ENCODE assay signal across 21 mouse cellular contexts in genomic region chr7:28775129-28775528, GRCm38 (mm10). TPM values are rescaled to one million over a fixed set of nuclear protein-coding genes. Genes with fewer than 3 reads are reported as not detected.
DNase-seq lines count a peak whose midpoint lies in the region; ATAC-seq lines count a peak whose summit lies in the region.
"Had no signal": no experiment of that assay in that cellular context is flagged by ENCODE, and none has a peak within 500 bp of the region (broad histone marks: within the 10 kb centered on the region; RNA-seq: fewer than 3 reads in every experiment).

No protein-coding gene starts in this region.

- peaks cover 51% of the 10 kb centered on the region for H3K36me3 ChIP-seq in embryonic facial prominence, embryonic 13.5 days
- peaks cover 41% of the 10 kb centered on the region for H3K36me3 ChIP-seq in embryonic facial prominence, embryonic 10.5 days (replicated peaks)
- H3K36me3 ChIP-seq in kidney, embryonic 15.5 days = 0 out of 2 replicates have a peak, but pooled peaks cover 4% of the 10 kb centered on the region
- H3K36me3 ChIP-seq in neural tube, embryonic 14.5 days (ENCODE audit: control insufficient read depth, insufficient read depth, low read length) = peaks cover 4% of the 10 kb centered on the region

- no peak for ATAC-seq in embryonic facial prominence, embryonic 13.5 days (ENCODE audit: insufficient number of reproducible peaks, insufficient read depth, low FRiP score, low TSS enrichment, low read depth)
- ATAC-seq in kidney, embryonic 15.5 days (replicated peaks; ENCODE audit: low FRiP score) = no peak
- ATAC-seq in neural tube, embryonic 14.5 days (ENCODE audit: low read depth) = peak; percentile 47; the same call in 1 of the 2 replicates
- ATAC-seq: activated CD4-positive, CD25-positive, alpha-beta regulatory T cell, adult 4 months; forebrain, embryonic 16.5 days; intestine, embryonic 16.5 days; Patski had no signal

- no peak overlapping the region for H3K4me2 ChIP-seq in embryonic facial prominence, embryonic 13.5 days
- H3K4me2 ChIP-seq in kidney, embryonic 15.5 days = no peak overlapping the region
- H3K4me2 ChIP-seq in neural tube, embryonic 14.5 days (ENCODE audit: low read depth, low read length) = no peak overlapping the region
- H3K4me2 ChIP-seq: forebrain, embryonic 12.5 days; heart, embryonic 11.5 days; heart, embryonic 15.5 days; hindbrain, embryonic 14.5 days had no signal

- DNase-seq in embryonic facial prominence, embryonic 10.5 days (ENCODE audit: low spot score) = no peak
- DNase-seq in kidney, adult 11 months = no peak
- DNase-seq in neural tube, embryonic 10.5 days (ENCODE audit: extremely low spot score, low spot score) = no peak
- DNase-seq in heart, adult 9 months (ENCODE audit: low spot score in 2 of 2) = no peak
- DNase-seq: adrenal gland, postnatal 14 days; cerebellum, adult 11 months; cerebellum, adult 9-10 months; heart, adult 18-20 months; heart, postnatal 14 days had no signal

- WGBS in embryonic facial prominence, embryonic 13.5 days = 87% methylated on average over 7 of the region's 7 CpGs
- WGBS in embryonic facial prominence, embryonic 10.5 days = 88% methylated on average over 7 of the region's 7 CpGs
- WGBS in kidney, embryonic 15.5 days = 88% methylated on average over 7 of the region's 7 CpGs
- WGBS in neural tube, embryonic 14.5 days = 79% methylated on average over 7 of the region's 7 CpGs

- H3K4me3 ChIP-seq in embryonic facial prominence, embryonic 13.5 days = no peak overlapping the region
- no peak overlapping the region for H3K4me3 ChIP-seq in embryonic facial prominence, embryonic 10.5 days
- H3K4me3 ChIP-seq in kidney, embryonic 15.5 days (replicated peaks) = no peak overlapping the region
- H3K4me3 ChIP-seq in neural tube, embryonic 14.5 days (ENCODE audit: low read depth, low read length) = no peak overlapping the region
- H3K4me3 ChIP-seq: forebrain, embryonic 12.5 days; heart, embryonic 15.5 days had no signal

- no peak overlapping the region for H3K27ac ChIP-seq in embryonic facial prominence, embryonic 13.5 days
- no peak overlapping the region for H3K27ac ChIP-seq in embryonic facial prominence, embryonic 10.5 days (replicated peaks)
- H3K27ac ChIP-seq in kidney, embryonic 15.5 days = 0 out of 2 replicates have a peak overlapping the region, but pooled peaks have one; percentile 27
- H3K27ac ChIP-seq in neural tube, embryonic 14.5 days (ENCODE audit: low read depth, low read length) = no peak overlapping the region
- H3K27ac ChIP-seq: forebrain, embryonic 12.5 days; heart, embryonic 15.5 days; hindbrain, embryonic 14.5 days had no signal

- peak overlapping the region; percentile 27; the same call in 1 of the 2 replicates for H3K9ac ChIP-seq in embryonic facial prominence, embryonic 13.5 days
- H3K9ac ChIP-seq in kidney, embryonic 15.5 days = no peak overlapping the region
- H3K9ac ChIP-seq in neural tube, embryonic 14.5 days (replicated peaks; ENCODE audit: low read depth, low read length) = no peak overlapping the region
- H3K9ac ChIP-seq: forebrain, embryonic 12.5 days; heart, embryonic 15.5 days; hindbrain, embryonic 14.5 days had no signal

- no peaks in the 10 kb centered on the region for H3K9me3 ChIP-seq in embryonic facial prominence, embryonic 13.5 days
- no peaks in the 10 kb centered on the region for H3K9me3 ChIP-seq in embryonic facial prominence, embryonic 10.5 days
- H3K9me3 ChIP-seq in kidney, embryonic 15.5 days (replicated peaks) = no peaks in the 10 kb centered on the region
- H3K9me3 ChIP-seq in neural tube, embryonic 14.5 days (ENCODE audit: control insufficient read depth, low read length) = no peaks in the 10 kb centered on the region
- H3K9me3 ChIP-seq: forebrain, embryonic 12.5 days; heart, embryonic 15.5 days had no signal

- H3K4me1 ChIP-seq in embryonic facial prominence, embryonic 13.5 days = peaks cover under 1% of the 10 kb centered on the region
- H3K4me1 ChIP-seq in embryonic facial prominence, embryonic 10.5 days = peaks cover 8% of the 10 kb centered on the region
- peaks cover 13% of the 10 kb centered on the region for H3K4me1 ChIP-seq in kidney, embryonic 15.5 days
- no peaks in the 10 kb centered on the region for H3K4me1 ChIP-seq in neural tube, embryonic 14.5 days (ENCODE audit: control insufficient read depth, insufficient read depth, low read length)

- no peaks in the 10 kb centered on the region for H3K27me3 ChIP-seq in embryonic facial prominence, embryonic 13.5 days
- no peaks in the 10 kb centered on the region for H3K27me3 ChIP-seq in embryonic facial prominence, embryonic 10.5 days (replicated peaks; ENCODE audit: low read depth, poor library complexity, severe bottlenecking)
- no peaks in the 10 kb centered on the region for H3K27me3 ChIP-seq in kidney, embryonic 15.5 days
- no peaks in the 10 kb centered on the region for H3K27me3 ChIP-seq in neural tube, embryonic 14.5 days (ENCODE audit: control insufficient read depth, insufficient read depth, low read length)
- H3K27me3 ChIP-seq: CH12.LX; forebrain, embryonic 12.5 days; heart, embryonic 15.5 days; Patski had no signal

RNA-seq across cellular contexts. Expression of gene Nfkbib, which starts 7.8 kb away (rescaled TPM):
- polyA plus RNA-seq in embryonic facial prominence, embryonic 13.5 days (2015; fragmentation: Nextera tagmentation; extraction: Ambion mirVana) = 38.8 and 40.5 TPM in 2 replicates
- polyA plus RNA-seq in embryonic facial prominence, embryonic 10.5 days (2016; fragmentation: Nextera tagmentation; extraction: Ambion mirVana) = 55.1 and 55.5 TPM in 2 replicates
- polyA plus RNA-seq in kidney, embryonic 15.5 days (2015; fragmentation: Nextera tagmentation; extraction: Ambion mirVana) = 41.6 and 45.2 TPM in 2 replicates
- 67.0 and 77.8 TPM in 2 replicates for polyA plus RNA-seq in neural tube, embryonic 14.5 days (2014; fragmentation: Nextera tagmentation; extraction: Ambion mirVana)

RNA-seq across cellular contexts. Expression of gene Sirt2, which starts 8.6 kb away (rescaled TPM):
- 73.2 and 76.6 TPM in 2 replicates for polyA plus RNA-seq in embryonic facial prominence, embryonic 13.5 days (2015; fragmentation: Nextera tagmentation; extraction: Ambion mirVana)
- 64.4 and 64.8 TPM in 2 replicates for polyA plus RNA-seq in embryonic facial prominence, embryonic 10.5 days (2016; fragmentation: Nextera tagmentation; extraction: Ambion mirVana)
- 57.2 and 67.6 TPM in 2 replicates for polyA plus RNA-seq in kidney, embryonic 15.5 days (2015; fragmentation: Nextera tagmentation; extraction: Ambion mirVana)
- polyA plus RNA-seq in neural tube, embryonic 14.5 days (2014; fragmentation: Nextera tagmentation; extraction: Ambion mirVana) = 97.2 and 110 TPM in 2 replicates

RNA-seq across cellular contexts. Expression of gene Rinl, which starts 13.6 kb away (rescaled TPM):
- polyA plus RNA-seq in embryonic facial prominence, embryonic 13.5 days (2015; fragmentation: Nextera tagmentation; extraction: Ambion mirVana) = 2.6 and 4.1 TPM in 2 replicates
- polyA plus RNA-seq in embryonic facial prominence, embryonic 10.5 days (2016; fragmentation: Nextera tagmentation; extraction: Ambion mirVana) = 2.2 and 2.8 TPM in 2 replicates
- 6.2 and 7.4 TPM in 2 replicates for polyA plus RNA-seq in kidney, embryonic 15.5 days (2015; fragmentation: Nextera tagmentation; extraction: Ambion mirVana)
- 1.6 TPM in 2 replicates for polyA plus RNA-seq in neural tube, embryonic 14.5 days (2014; fragmentation: Nextera tagmentation; extraction: Ambion mirVana)

RNA-seq across cellular contexts. Expression of gene Ccer2, which starts 19.2 kb away (rescaled TPM):
- polyA plus RNA-seq in embryonic facial prominence, embryonic 13.5 days (2015; fragmentation: Nextera tagmentation; extraction: Ambion mirVana) = 0.89 and 2.1 TPM in 2 replicates
- 0.49 and 2.1 TPM in 2 replicates for polyA plus RNA-seq in embryonic facial prominence, embryonic 10.5 days (2016; fragmentation: Nextera tagmentation; extraction: Ambion mirVana)
- polyA plus RNA-seq in kidney, embryonic 15.5 days (2015; fragmentation: Nextera tagmentation; extraction: Ambion mirVana) = not detected in 2 replicates
- 0.79 and 0.81 TPM in 2 replicates for polyA plus RNA-seq in neural tube, embryonic 14.5 days (2014; fragmentation: Nextera tagmentation; extraction: Ambion mirVana)
- polyA plus RNA-seq: activated CD4-positive, CD25-positive, alpha-beta regulatory T cell, adult 4 months; forebrain, embryonic 12.5 days; forebrain, embryonic 16.5 days; heart, embryonic 11.5 days; heart, embryonic 15.5 days; intestine, embryonic 16.5 days; Patski had no signal

RNA-seq across cellular contexts. Expression of gene Hnrnpl, which starts 33.2 kb away (rescaled TPM):
- polyA plus RNA-seq in embryonic facial prominence, embryonic 13.5 days (2015; fragmentation: Nextera tagmentation; extraction: Ambion mirVana) = 301 and 303 TPM in 2 replicates
- polyA plus RNA-seq in embryonic facial prominence, embryonic 10.5 days (2016; fragmentation: Nextera tagmentation; extraction: Ambion mirVana) = 325 and 346 TPM in 2 replicates
- 264 and 265 TPM in 2 replicates for polyA plus RNA-seq in kidney, embryonic 15.5 days (2015; fragmentation: Nextera tagmentation; extraction: Ambion mirVana)
- 158 and 160 TPM in 2 replicates for polyA plus RNA-seq in neural tube, embryonic 14.5 days (2014; fragmentation: Nextera tagmentation; extraction: Ambion mirVana)
